Mouse (Mus musculus): ENCODE measurements around the gene Slc7a6os. TPM values are rescaled to one million over a fixed set of nuclear protein-coding genes. Genes with fewer than 3 reads are reported as not detected.

Slc7a6os gene
- 36.2 and 36.8 TPM in 2 replicates for polyA plus RNA-seq (2015; fragmentation: Nextera tagmentation; extraction: Ambion mirVana)

DNA sequence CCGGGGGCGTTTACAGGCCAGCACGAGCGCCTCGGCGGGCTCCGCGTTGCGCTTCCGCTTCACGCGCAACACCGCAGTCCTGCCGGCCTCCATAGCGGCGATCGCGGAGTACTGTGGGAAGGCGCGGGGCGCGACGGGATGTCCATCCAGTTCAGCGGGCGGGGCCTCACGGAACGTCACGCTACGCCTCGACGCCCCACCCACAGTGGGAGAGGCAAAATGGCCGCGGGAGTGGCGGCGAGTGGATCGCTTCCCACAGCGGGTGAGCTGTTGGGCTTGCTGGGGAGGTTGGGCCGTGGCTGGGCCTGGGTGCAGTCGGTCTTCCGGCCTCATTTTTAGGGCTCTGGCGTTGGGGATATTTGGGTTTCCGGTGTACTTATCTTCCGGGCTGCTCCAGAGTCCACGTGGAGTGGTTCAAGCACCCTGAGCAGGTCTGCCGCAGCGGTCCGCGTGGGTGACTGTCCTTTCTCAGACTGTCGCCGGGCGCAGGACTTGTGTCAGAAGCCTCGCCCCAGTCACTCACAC, at the start of gene Slc7a6os, which contains the start of gene Prmt7:
Gene Slc7a6os (minus strand): TSS at position 115 of the 525 bp plus-strand sequence.
Gene Prmt7 (plus strand): TSS at position 116 of the 525 bp plus-strand sequence.
- Histone ChIP-seq H3K27ac (replicated peaks) (peak within 1 kb of the TSS; percentile 96), H3K4me1 (peaks cover 29% of the 10 kb centered on the region), H3K27me3 (replicated peaks) (no peaks in the 10 kb centered on the region), H3K4me2 (peak within 1 kb of the TSS; percentile 83), H3K4me3 (replicated peaks) (peak within 1 kb of the TSS; percentile 91), H3K36me3 (peaks cover 39% of the 10 kb centered on the region), H3K9me3 (replicated peaks) (no peaks in the 10 kb centered on the region), H3K9ac (replicated peaks) (peak within 1 kb of the TSS; percentile 93)
- ATAC-seq (ENCODE audit: low FRiP score) = peak; percentile 99
- 0% methylated on average over 52 of the region's 52 CpGs for WGBS

DNA sequence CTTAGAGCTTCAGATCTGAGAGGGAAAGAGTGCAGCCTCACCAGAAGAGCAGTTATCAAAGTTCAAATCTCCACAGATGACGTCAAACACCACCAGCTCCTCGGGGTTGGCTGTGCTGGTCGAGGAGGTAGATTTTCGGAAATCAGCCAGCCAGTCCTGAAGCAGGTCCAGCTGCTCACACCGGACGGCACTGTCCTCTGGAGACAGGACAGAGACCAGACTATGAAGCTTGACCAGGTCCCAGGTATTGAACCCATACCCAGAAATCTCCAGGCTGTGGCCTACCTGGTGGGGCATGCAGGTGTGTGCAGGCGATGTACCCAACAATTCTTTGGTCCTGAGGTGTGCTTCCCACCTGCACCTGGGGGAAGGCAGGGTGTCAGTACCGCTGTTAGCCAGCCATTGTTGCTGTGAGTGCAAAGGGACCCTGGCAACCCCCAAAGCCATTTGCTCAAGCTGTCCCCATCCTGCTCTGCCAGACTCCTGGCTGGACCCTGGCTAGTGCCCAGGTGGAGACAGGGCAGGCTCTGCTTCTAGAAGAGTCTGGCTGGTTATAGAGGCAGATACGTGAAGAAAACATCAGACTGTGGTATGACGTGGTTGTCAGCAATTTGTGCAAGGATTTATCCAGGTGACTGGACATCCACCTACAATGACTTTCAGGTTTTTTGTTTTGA, 49.0 kb upstream of the Slc7a6os start:
- Histone ChIP-seq H3K4me1 (peaks cover 15% of the 10 kb centered on the region), H3K27ac (replicated peaks) (no peak overlapping the region), H3K4me3 (replicated peaks) (no peak overlapping the region), H3K27me3 (replicated peaks) (no peaks in the 10 kb centered on the region), H3K9ac (replicated peaks) (no peak overlapping the region), H3K4me2 (no peak overlapping the region), H3K36me3 (peaks cover 57% of the 10 kb centered on the region), H3K9me3 (replicated peaks) (no peaks in the 10 kb centered on the region)
- no peak for ATAC-seq (ENCODE audit: low FRiP score)
- WGBS = 94% methylated on average over 10 of the region's 10 CpGs

DNA sequence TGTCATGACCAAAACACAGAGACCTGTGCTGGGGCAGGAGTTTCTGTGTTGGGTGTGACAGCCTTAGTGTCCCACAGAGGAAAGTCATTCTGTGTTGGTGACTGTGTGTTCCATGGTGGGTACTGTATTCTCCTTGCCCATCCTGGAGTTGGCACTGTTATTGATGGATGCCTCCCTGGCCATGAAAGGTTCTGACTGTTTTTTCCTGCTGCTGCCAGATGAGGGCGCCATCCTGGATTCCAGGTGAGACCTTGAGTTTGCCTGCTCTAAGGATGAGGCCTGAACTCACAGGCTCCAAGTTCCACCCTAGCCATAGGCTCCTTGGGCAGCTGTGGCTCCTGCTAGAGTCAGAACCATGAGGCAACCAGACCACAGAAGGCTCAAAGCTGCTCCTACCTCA, 47.4 kb upstream of the Slc7a6os start:
- no peak overlapping the region for H3K9ac ChIP-seq (replicated peaks)
- no peaks in the 10 kb centered on the region for H3K9me3 ChIP-seq (replicated peaks)
- H3K27me3 ChIP-seq (replicated peaks) = no peaks in the 10 kb centered on the region
- H3K27ac ChIP-seq (replicated peaks) = no peak overlapping the region
- peaks cover 7% of the 10 kb centered on the region for H3K4me1 ChIP-seq
- H3K4me2 ChIP-seq = no peak overlapping the region
- peaks cover 64% of the 10 kb centered on the region for H3K36me3 ChIP-seq
- no peak overlapping the region for H3K4me3 ChIP-seq (replicated peaks)
- WGBS = 43% methylated on average over 1 of the region's 1 CpGs
- ATAC-seq (ENCODE audit: low FRiP score) = no peak

DNA sequence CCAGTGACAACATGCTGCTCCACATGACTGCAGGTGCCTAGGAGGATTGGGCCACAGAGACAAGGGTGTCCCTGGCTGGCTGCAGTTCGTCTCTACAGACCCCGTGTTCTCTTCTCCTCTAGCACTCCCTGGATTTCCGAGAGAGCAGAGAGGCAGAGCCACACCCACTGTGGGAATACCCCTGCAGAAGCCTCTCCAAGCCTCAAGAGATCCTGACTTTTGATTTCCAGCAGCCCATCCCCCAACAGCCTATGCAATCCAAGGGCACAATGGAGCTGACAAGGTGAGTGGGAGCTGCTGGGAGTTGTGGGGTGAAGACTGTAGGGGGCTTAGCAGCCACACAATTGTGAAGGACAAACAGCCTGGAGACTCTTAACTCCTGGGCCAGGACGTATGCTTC, 39.5 kb upstream of the Slc7a6os start:
- H3K4me1 ChIP-seq = 0 out of 2 replicates have a peak, but pooled peaks cover 3% of the 10 kb centered on the region
- H3K4me3 ChIP-seq (replicated peaks) = no peak overlapping the region
- 71% methylated on average over 4 of the region's 4 CpGs for WGBS
- no peak overlapping the region for H3K9ac ChIP-seq (replicated peaks)
- 0 out of 2 replicates have a peak, but pooled peaks have one; percentile 4 for ATAC-seq (ENCODE audit: low FRiP score)
- H3K9me3 ChIP-seq (replicated peaks) = no peaks in the 10 kb centered on the region
- H3K27me3 ChIP-seq (replicated peaks) = no peaks in the 10 kb centered on the region
- H3K36me3 ChIP-seq = peaks cover 75% of the 10 kb centered on the region
- no peak overlapping the region for H3K27ac ChIP-seq (replicated peaks)
- H3K4me2 ChIP-seq = no peak overlapping the region

DNA sequence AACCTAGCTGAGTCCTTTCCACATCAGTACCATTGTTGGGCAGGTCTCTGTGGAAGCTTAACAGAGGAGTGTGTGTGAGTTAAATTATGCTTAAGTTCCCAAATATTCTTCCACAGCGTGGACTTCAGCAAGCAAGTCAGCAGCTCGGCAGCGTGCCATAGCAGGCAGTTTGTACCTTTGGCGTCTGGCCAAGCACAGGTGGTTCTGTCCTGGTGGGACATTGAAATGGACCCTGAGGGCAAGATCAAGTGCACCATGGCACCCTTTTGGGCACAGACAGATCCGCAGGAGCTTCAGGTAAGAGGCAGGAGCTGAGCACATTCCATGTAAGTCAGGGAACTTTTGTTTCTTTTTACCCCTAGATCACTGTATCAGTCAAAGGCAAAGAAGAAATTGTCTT, 26.4 kb upstream of the Slc7a6os start:
- no peak for ATAC-seq (ENCODE audit: low FRiP score)
- no peak overlapping the region for H3K4me3 ChIP-seq (replicated peaks)
- no peak overlapping the region for H3K27ac ChIP-seq (replicated peaks)
- no peaks in the 10 kb centered on the region for H3K27me3 ChIP-seq (replicated peaks)
- H3K9me3 ChIP-seq (replicated peaks) = no peaks in the 10 kb centered on the region
- H3K9ac ChIP-seq (replicated peaks) = no peak overlapping the region
- WGBS = 86% methylated on average over 5 of the region's 5 CpGs
- peaks cover 65% of the 10 kb centered on the region for H3K36me3 ChIP-seq
- no peaks in the 10 kb centered on the region for H3K4me1 ChIP-seq
- no peak overlapping the region for H3K4me2 ChIP-seq

DNA sequence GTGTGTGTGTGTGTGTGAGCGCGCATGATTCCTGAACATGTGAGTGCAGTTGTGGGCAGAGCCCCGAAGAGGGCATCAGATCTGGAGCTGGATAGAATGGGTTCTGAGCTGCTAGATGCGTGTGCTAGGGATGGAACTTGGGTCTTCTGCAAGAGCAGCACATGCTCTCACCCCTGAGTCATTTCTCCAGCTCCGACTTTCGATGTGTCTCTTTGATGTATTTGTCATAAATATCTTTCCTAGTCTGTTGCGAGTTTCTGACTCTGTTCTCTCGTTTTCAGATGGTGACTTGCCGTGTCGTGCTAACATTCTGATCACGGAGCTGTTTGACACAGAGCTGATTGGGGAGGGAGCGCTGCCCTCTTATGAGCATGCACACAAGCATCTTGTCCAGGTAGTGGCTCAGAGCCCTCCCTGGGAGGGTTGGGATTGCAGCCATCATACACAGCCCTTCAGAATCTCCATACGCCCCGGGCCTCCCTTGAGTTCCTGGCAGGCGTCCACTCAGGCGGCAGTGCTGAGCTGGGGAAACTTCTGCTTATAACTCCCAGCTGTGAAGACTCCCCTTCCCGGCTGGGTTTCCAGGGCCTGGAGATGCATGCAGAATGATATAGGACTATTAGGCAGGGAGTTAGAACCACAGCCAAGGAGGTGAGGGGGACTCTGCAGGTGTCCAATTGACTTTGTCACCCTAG, 24.0 kb upstream of the Slc7a6os start:
- Histone ChIP-seq H3K36me3 (peaks cover 63% of the 10 kb centered on the region), H3K4me2 (no peak overlapping the region), H3K27me3 (replicated peaks) (no peaks in the 10 kb centered on the region), H3K27ac (replicated peaks) (no peak overlapping the region), H3K9me3 (replicated peaks) (no peaks in the 10 kb centered on the region), H3K4me1 (no peaks in the 10 kb centered on the region), H3K4me3 (replicated peaks) (no peak overlapping the region), H3K9ac (replicated peaks) (no peak overlapping the region)
- 94% methylated on average over 17 of the region's 17 CpGs for WGBS
- ATAC-seq (ENCODE audit: low FRiP score) = no peak

DNA sequence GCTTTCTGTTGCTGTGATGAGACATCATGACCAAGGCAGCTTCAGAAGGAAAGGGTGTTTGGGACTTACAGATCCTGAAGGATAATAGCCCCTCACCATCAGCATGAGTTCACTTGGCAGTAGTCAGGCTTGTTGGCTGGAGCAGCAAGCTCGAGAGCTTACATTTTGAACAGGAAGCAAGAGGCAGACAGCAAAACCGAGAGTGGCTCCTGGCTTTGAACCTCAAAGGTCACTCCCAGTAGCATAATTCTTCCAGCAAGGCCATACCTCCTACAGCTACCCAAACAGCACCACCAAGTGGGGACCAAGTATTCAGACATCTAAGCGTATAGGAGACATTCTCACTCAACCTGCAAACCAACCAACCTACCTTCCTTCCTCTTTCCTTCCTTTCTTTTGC, 22.0 kb upstream of the Slc7a6os start:
- Histone ChIP-seq H3K9ac (replicated peaks) (no peak overlapping the region), H3K4me1 (no peaks in the 10 kb centered on the region), H3K27me3 (replicated peaks) (no peaks in the 10 kb centered on the region), H3K4me2 (no peak overlapping the region), H3K27ac (replicated peaks) (no peak overlapping the region), H3K9me3 (replicated peaks) (no peaks in the 10 kb centered on the region), H3K36me3 (peaks cover 67% of the 10 kb centered on the region), H3K4me3 (replicated peaks) (no peak overlapping the region)
- ATAC-seq (ENCODE audit: low FRiP score) = no peak
- 80% methylated on average over 3 of the region's 3 CpGs for WGBS

DNA sequence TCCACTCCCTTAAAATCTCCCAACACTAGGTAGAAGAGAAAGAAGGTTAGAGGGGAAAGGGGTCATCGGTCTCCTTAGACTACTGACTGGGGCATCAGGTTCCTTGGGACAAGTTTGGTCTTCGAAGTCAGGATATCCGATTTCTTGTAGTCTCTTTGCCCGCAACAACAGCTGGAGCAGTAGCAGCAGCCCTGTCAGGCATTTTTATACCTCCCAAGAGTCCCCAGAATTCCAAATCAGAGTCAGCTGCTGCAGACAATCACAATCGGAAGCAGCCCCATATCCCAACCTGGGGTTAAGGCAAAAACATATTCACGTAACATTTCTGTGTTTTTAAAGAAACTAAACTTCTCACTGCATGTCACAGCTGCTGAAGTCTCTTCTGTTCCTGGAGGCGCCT, 20.8 kb upstream of the Slc7a6os start:
- ATAC-seq (ENCODE audit: low FRiP score) = no peak
- peaks cover 65% of the 10 kb centered on the region for H3K36me3 ChIP-seq

GRCm38 (mm10) chr8:106226589-106226988, 15.9 kb upstream of the Slc7a6os start:
- WGBS = 45% methylated on average over 9 of the region's 9 CpGs

More for the DNA sequence above, 20.8 kb upstream of the Slc7a6os start:
- Histone ChIP-seq H3K4me3 (replicated peaks) (no peak overlapping the region), H3K4me2 (no peak overlapping the region), H3K27ac (replicated peaks) (no peak overlapping the region), H3K9me3 (replicated peaks) (no peaks in the 10 kb centered on the region), H3K9ac (replicated peaks) (no peak overlapping the region), H3K27me3 (replicated peaks) (no peaks in the 10 kb centered on the region), H3K4me1 (no peaks in the 10 kb centered on the region)
- WGBS = 88% methylated on average over 7 of the region's 7 CpGs

GRCm38 (mm10) chr8:106219620-106220019, 8.9 kb upstream of the Slc7a6os start:
- ATAC-seq (ENCODE audit: low FRiP score) = no peak
- no peak overlapping the region for H3K27ac ChIP-seq (replicated peaks)
- WGBS = 91% methylated on average over 3 of the region's 3 CpGs
- H3K27me3 ChIP-seq (replicated peaks) = no peaks in the 10 kb centered on the region
- no peak overlapping the region for H3K9ac ChIP-seq (replicated peaks)
- no peaks in the 10 kb centered on the region for H3K4me1 ChIP-seq
- no peaks in the 10 kb centered on the region for H3K9me3 ChIP-seq (replicated peaks)
- no peak overlapping the region for H3K4me3 ChIP-seq (replicated peaks)
- no peak overlapping the region for H3K4me2 ChIP-seq
- peaks cover 83% of the 10 kb centered on the region for H3K36me3 ChIP-seq

More at GRCm38 (mm10) chr8:106226589-106226988, 15.9 kb upstream of the Slc7a6os start:
- no peak for ATAC-seq (ENCODE audit: low FRiP score)
- peaks cover 64% of the 10 kb centered on the region for H3K36me3 ChIP-seq
- no peak overlapping the region for H3K4me2 ChIP-seq
- no peaks in the 10 kb centered on the region for H3K9me3 ChIP-seq (replicated peaks)
- no peak overlapping the region for H3K27ac ChIP-seq (replicated peaks)
- no peak overlapping the region for H3K4me3 ChIP-seq (replicated peaks)
- no peaks in the 10 kb centered on the region for H3K27me3 ChIP-seq (replicated peaks)
- H3K4me1 ChIP-seq = no peaks in the 10 kb centered on the region
- no peak overlapping the region for H3K9ac ChIP-seq (replicated peaks)

DNA sequence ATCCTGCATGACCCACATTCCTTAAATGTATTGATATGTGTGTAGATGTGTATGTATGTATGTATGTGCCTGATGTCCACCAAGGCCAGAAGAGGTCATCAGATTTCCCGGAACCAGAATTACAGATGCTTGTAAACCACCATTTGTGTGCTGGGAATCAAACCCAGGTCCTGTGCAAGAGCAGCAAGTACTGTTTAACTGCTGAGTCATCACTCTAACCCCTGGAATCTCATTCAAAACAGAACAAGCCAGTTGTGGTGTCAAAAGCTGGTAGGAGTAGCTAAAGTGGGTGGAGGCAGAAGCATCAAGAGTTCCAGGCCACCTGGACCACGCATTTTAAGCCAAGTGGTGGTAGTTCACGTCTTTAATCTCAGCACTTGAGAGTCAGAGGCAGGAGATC, 3.2 kb upstream of the Slc7a6os start:
- Histone ChIP-seq H3K4me3 (replicated peaks) (no peak overlapping the region), H3K36me3 (peaks cover 54% of the 10 kb centered on the region), H3K4me1 (peaks cover 23% of the 10 kb centered on the region), H3K9me3 (replicated peaks) (no peaks in the 10 kb centered on the region), H3K9ac (replicated peaks) (no peak overlapping the region), H3K4me2 (no peak overlapping the region), H3K27me3 (replicated peaks) (no peaks in the 10 kb centered on the region), H3K27ac (replicated peaks) (no peak overlapping the region)
- WGBS = 95% methylated on average over 3 of the region's 3 CpGs
- no peak for ATAC-seq (ENCODE audit: low FRiP score)

- Histone ChIP-seq H3K4me1 (peaks cover 29% of the 10 kb centered on the region), H3K9ac (replicated peaks) (peak overlapping the region; percentile 93), H3K4me3 (replicated peaks) (peak overlapping the region; percentile 91), H3K27ac (replicated peaks) (peak overlapping the region; percentile 96), H3K9me3 (replicated peaks) (no peaks in the 10 kb centered on the region), H3K4me2 (peak overlapping the region; percentile 83), H3K27me3 (replicated peaks) (no peaks in the 10 kb centered on the region), H3K36me3 (peaks cover 42% of the 10 kb centered on the region)
- peak; percentile 2; the same call in 1 of the 2 replicates for ATAC-seq (ENCODE audit: low FRiP score)
- WGBS = 5% methylated on average over 13 of the region's 13 CpGs
These were observed 686 bp upstream of the Slc7a6os start for GRCm38 (mm10) chr8:106211421-106211820.
